Mouse (Mus musculus) small intestine, adult 2 months (tissue): ENCODE measurements around the gene Sacm1l. TPM values are rescaled to one million over a fixed set of nuclear protein-coding genes. Genes with fewer than 3 reads are reported as not detected.

Source experiments
- H3K27ac ChIP-seq: fragments of 200-500 bp; 2 replicates; pipeline ENCODE4 v1.5.1; 2012; ENCODE audit warnings: low read depth, low read length, control low read depth, inconsistent platforms; ENCODE audit not compliant: insufficient read depth
- H3K27me3 ChIP-seq: fragments of 200-500 bp; 2 replicates; pipeline ENCODE4 v1.6.1; 2012; ENCODE audit warnings: mild to moderate bottlenecking, moderate library complexity, low read length, inconsistent platforms; ENCODE audit not compliant: control insufficient read depth, insufficient read depth
- H3K36me3 ChIP-seq: fragments of 200-500 bp; 2 replicates; pipeline ENCODE4 v1.6.1; 2012; ENCODE audit warnings: mild to moderate bottlenecking, low read length, control low read depth, inconsistent platforms; ENCODE audit not compliant: control insufficient read depth, insufficient read depth
- H3K4me1 ChIP-seq: fragments of 200-500 bp; 2 replicates; pipeline ENCODE4 v1.6.1; 2012; ENCODE audit warnings: low read length, inconsistent platforms, mixed read lengths; ENCODE audit not compliant: control insufficient read depth, insufficient read depth, insufficient read length
- H3K4me3 ChIP-seq: fragments of 200-500 bp; 2 replicates; pipeline ENCODE4 v1.5.1; 2012; ENCODE audit warnings: low read depth, mild to moderate bottlenecking, control low read depth, inconsistent platforms, low read length, moderate library complexity
- CTCF ChIP-seq: fragments of 200-500 bp; IDR thresholded peaks from 2 replicates; pipeline ENCODE4 v1.5.1; 2012; ENCODE audit warnings: low read depth, mild to moderate bottlenecking, control low read depth, inconsistent platforms, low read length, moderate library complexity, mixed read lengths; ENCODE audit not compliant: insufficient replicate concordance, insufficient read length; ENCODE audit errors: extremely low read depth
- POLR2A ChIP-seq: fragments of 200-500 bp; IDR thresholded peaks from 2 replicates; pipeline ENCODE4 v1.6.1; 2012; ENCODE audit warnings: low read depth, mild to moderate bottlenecking, control low read depth, inconsistent platforms, low read length, moderate library complexity
- WGBS: fragments of 180-500 bp; shearing (Covaris S2); methylation state at CpG from one replicate; pipeline ENCODE4 v1.1.7; 2018; 5-methylcytosine and 5-hydroxymethylcytosine counted together
- polyA plus RNA-seq: library from polyadenylated mRNA; depleted of rRNA; stranded (reverse); fragments of >200 nt; gene quantifications from 2 replicates; pipeline ENCODE4 v1.2.3, GENCODE M21; 2012

Sacm1l gene
- polyA plus RNA-seq, 1 experiment, result 3.2 TPM

- Histone ChIP-seq H3K36me3 (0 out of 2 replicates have a peak, but pooled peaks cover 1% of the 10 kb centered on the region), H3K27ac (no peak overlapping the region), H3K27me3 (no peaks in the 10 kb centered on the region), H3K4me1 (peaks cover 2% of the 10 kb centered on the region; the same call in 1 of the 2 replicates), H3K4me3 (no peak overlapping the region)
- 13% methylated on average over 11 of the region's 11 CpGs for WGBS
- TF ChIP-seq POLR2A (no peak), CTCF (no peak)
Measured at GRCm38 (mm10) chr9:123530566-123531130, 1.1 kb downstream of the Sacm1l start.

DNA sequence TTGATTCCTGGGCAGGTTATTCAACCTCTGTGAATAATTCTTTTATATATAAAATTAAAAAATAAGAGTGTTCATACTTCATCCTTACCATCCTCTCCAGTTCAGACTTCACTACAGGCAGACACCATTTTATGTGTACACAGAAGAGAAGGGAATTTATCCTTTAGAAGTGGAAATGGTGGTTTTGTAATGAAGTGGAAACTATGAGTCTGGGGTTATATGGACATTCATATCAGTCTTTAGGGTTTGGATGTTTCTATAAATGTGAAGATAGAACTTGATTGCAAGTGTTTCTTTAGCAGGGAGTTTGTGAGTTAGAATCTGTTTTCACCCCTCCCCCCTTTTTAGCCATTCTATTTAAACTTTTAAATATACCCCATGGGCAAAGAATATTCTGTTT is 1.7 kb downstream of the Sacm1l start:
- TF ChIP-seq CTCF, result no peak
- no peak for TF ChIP-seq POLR2A
- Histone ChIP-seq H3K4me1 (peaks cover 2% of the 10 kb centered on the region; the same call in 1 of the 2 replicates), H3K4me3 (no peak overlapping the region)

GRCm38 (mm10) chr9:123536613-123537012 is 7.1 kb downstream of the Sacm1l start:
- H3K27me3 ChIP-seq, result no peaks in the 10 kb centered on the region
- 100% methylated on average over 2 of the region's 2 CpGs for WGBS

More for the DNA sequence above, 1.7 kb downstream of the Sacm1l start:
- 0 out of 2 replicates have a peak, but pooled peaks cover 1% of the 10 kb centered on the region for H3K36me3 ChIP-seq
- no peaks in the 10 kb centered on the region for H3K27me3 ChIP-seq
- H3K27ac ChIP-seq, result no peak overlapping the region

DNA sequence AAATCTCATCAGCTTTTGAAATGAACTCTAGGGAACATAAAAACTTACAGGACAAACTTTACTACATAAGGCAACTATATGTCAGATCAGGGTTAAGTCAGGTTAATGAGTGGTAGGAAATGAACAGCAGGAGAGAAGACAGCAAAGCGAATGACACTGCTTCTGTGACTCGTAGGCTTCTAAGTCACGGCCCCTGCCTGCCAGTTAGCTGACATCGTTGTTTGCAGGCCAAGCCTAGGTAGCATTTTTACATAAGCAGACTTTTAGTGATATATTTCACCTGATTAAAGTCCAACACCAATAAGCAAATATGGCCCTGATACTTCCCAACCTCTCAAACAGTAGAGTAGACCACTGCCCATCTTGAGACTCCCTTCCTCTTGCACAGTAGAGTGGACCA is 8.6 kb downstream of the Sacm1l start:
- Histone ChIP-seq H3K4me1 (no peaks in the 10 kb centered on the region), H3K27me3 (no peaks in the 10 kb centered on the region), H3K27ac (no peak overlapping the region), H3K36me3 (peaks cover 7% of the 10 kb centered on the region), H3K4me3 (no peak overlapping the region)
- TF ChIP-seq CTCF (no peak), POLR2A (no peak)
- 47% methylated on average over 4 of the region's 4 CpGs for WGBS

More at GRCm38 (mm10) chr9:123536613-123537012, 7.1 kb downstream of the Sacm1l start:
- Histone ChIP-seq H3K4me1 (peaks cover under 1% of the 10 kb centered on the region; the same call in 1 of the 2 replicates), H3K27ac (no peak overlapping the region), H3K36me3 (0 out of 2 replicates have a peak, but pooled peaks cover 3% of the 10 kb centered on the region), H3K4me3 (no peak overlapping the region)
- TF ChIP-seq CTCF (no peak), POLR2A (no peak)

- no peak for TF ChIP-seq POLR2A
- no peak for TF ChIP-seq CTCF
Measured at GRCm38 (mm10) chr9:123539093-123539492, 9.5 kb downstream of the Sacm1l start.

GRCm38 (mm10) chr9:123539823-123540222 is 10.3 kb downstream of the Sacm1l start:
- Histone ChIP-seq H3K27me3 (no peaks in the 10 kb centered on the region), H3K36me3 (peaks cover 9% of the 10 kb centered on the region), H3K4me1 (no peaks in the 10 kb centered on the region), H3K27ac (no peak overlapping the region), H3K4me3 (no peak overlapping the region)
- WGBS, result 77% methylated on average over 2 of the region's 2 CpGs
- no peak for TF ChIP-seq CTCF
- no peak for TF ChIP-seq POLR2A

More at GRCm38 (mm10) chr9:123539093-123539492, 9.5 kb downstream of the Sacm1l start:
- no peak overlapping the region for H3K27ac ChIP-seq
- no peaks in the 10 kb centered on the region for H3K4me1 ChIP-seq
- no peaks in the 10 kb centered on the region for H3K27me3 ChIP-seq
- 23% methylated on average over 1 of the region's 1 CpGs for WGBS
- H3K4me3 ChIP-seq, result no peak overlapping the region
- peaks cover 9% of the 10 kb centered on the region for H3K36me3 ChIP-seq

- H3K27ac ChIP-seq, result no peak overlapping the region
- 88% methylated on average over 3 of the region's 3 CpGs for WGBS
- H3K4me1 ChIP-seq, result no peaks in the 10 kb centered on the region
- no peak overlapping the region for H3K4me3 ChIP-seq
- TF ChIP-seq POLR2A (no peak), CTCF (no peak)
- H3K36me3 ChIP-seq, result peaks cover 53% of the 10 kb centered on the region
- H3K27me3 ChIP-seq, result no peaks in the 10 kb centered on the region
Measured at GRCm38 (mm10) chr9:123554599-123554998, 25.0 kb downstream of the Sacm1l start.
